Mouse (Mus musculus): Measurements from ENCODE around the gene U2af2.
"Not testable (repeated sequence)": the region's sequence is repeated elsewhere in the genome, so short reads cannot be mapped to it uniquely, and the experiment has no call there.

Gene U2af2

DNA sequence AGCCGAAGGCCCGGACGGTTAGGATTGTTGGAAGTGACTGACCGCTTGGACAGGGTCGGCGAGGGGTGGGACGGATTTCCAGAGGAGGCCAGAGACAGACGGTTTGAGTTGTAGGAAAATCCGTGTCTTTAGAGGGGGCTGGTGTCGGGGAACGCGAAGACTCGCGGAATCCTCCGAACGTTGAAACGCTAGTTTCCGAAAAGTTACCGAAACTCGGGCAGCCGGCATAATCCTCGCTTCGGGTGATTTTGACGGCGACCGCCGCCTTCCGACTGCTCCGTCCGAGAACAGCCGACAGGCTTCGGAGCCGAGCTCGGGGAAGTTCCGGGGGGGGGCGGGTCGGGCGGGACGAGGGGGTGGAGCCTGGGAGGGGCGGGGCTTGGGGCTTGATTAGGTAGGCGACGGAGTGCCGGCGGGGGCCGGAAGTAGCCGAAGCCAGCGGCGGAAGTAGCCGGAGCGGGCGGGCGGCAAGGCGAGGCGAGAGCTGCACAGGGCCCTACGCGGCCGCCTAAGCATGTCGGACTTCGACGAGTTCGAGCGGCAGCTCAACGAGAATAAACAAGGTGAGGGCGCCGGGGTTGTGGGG, at the start of gene U2af2:
U2af2 (plus strand) TSS at position 370 of the 586 bp plus-strand sequence.
- DNase-seq: peak; percentile 98

- DNase-seq: no peak
These were observed 49.0 kb upstream of the U2af2 start for GRCm38 (mm10) chr7:5012681-5013513.

GRCm38 (mm10) chr7:5014251-5015117, 47.5 kb upstream of the U2af2 start, which contains the start of the genes Zfp524 and Fiz1:
Gene Zfp524 (plus strand): TSS chr7:5014415.
Gene Fiz1 (minus strand): TSS chr7:5014697.
- DNase-seq: peak; percentile 98

- DNase-seq: peak; percentile 99
These were observed 46.6 kb upstream of the U2af2 start, which contains the start of gene Gm44973 for GRCm38 (mm10) chr7:5015118-5016001. Gene Gm44973 (plus strand): TSS chr7:5015496.

GRCm38 (mm10) chr7:5016057-5016456, 45.9 kb upstream of the U2af2 start:
- no peak for DNase-seq

DNA sequence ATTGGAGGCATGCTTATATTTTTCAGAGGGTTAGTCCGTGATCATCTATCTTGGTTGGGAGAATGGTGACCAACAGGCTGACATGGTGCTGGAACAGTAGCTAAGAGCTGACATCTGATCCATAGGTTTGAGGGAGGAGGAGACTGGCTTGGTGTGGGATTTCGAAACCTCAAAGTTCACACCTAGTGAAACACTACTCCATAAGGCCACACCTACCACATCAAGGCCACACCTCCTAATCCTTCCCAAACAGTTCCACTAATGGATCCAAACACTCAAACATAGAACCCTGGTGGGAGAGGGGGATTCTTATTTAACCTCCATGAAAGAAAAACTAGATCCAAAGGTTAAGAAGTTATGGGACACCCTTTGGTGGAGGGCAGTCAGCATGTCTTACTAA, 45.0 kb upstream of the U2af2 start:
- DNase-seq: no peak

DNA sequence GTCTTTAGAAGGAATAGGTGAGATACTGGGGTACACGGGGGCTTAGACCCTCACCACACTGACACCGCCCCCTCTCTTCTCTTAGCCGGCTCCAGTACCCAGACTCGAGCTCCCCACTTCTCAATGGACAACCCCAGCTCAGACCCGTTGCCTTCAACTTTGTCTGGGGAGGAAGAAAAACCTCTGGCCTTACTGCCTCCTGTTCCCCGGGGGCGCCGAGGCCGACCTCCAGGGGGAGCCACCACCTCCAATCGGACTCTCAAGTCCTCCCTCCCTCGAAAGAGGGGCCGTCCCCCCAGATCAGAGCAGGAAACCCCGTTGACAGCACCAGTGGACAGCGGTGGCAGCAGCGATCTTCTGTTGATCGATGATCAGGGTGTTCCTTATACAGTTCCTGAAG, 44.6 kb upstream of the U2af2 start:
- DNase-seq: peak; percentile 42

DNA sequence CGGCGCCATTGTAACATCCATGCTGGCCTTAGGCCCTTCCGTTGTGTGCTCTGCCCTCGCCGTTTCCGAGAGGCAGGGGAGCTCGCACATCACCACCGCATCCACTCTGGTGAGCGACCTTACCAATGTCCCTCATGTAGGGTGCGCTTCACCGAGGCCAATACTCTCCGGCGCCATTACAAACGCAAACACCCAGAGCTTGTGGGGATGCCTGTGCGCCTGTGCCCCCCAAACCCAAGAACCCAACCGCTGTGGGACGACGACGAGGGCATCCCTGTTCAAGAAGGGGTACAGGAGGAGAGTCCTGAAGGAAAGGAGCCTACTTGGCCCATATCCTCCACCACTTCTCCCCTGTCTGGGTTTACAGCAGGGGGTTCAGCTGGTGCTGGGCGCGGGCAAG, 44.0 kb upstream of the U2af2 start:
- DNase-seq: no peak

GRCm38 (mm10) chr7:5019576-5019975, 42.4 kb upstream of the U2af2 start:
- DNase-seq: not testable (repeated sequence)

DNA sequence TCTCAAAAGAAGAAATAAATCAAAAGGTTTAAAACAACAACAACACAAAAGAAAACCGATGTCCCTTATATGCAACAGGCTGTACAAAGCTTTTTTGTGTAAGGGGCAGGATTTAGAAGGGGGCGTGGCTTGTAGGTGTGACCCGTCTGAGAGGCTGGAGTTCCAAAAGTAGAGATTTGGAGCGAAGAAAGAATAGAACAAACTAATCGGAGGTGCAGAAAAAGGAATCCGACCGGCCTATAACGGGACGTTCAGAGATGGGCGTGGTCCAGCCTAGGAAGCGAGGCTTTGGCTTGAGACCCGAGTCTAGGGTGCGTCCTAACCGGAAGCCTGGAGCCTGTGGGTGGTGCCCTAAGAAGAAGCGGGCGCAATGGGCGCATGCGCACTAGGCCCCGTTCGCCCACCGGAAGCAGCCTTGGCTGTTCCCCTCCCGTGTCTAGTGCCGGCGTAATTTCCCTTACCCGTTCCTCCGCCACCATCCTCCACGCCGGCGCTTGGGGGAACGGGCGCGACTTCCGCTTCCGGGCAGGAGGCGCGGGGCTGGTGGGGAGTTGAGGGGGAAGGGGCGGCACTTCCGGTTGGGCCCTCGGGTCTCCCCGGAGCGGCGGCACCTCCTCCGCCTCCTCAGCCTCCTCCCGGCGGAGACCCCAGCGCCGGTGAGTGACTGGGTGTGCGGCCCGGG, 41.8 kb upstream of the U2af2 start, which contains the start of the genes Zfp865 and Ccdc106:
Zfp865 (plus strand) TSS at position 377 of the 682 bp plus-strand sequence.
Ccdc106 (plus strand) TSS at position 554 of the 682 bp plus-strand sequence.
- peak; percentile 100 for DNase-seq

GRCm38 (mm10) chr7:5020685-5021084, 41.3 kb upstream of the U2af2 start:
- DNase-seq: no peak

DNA sequence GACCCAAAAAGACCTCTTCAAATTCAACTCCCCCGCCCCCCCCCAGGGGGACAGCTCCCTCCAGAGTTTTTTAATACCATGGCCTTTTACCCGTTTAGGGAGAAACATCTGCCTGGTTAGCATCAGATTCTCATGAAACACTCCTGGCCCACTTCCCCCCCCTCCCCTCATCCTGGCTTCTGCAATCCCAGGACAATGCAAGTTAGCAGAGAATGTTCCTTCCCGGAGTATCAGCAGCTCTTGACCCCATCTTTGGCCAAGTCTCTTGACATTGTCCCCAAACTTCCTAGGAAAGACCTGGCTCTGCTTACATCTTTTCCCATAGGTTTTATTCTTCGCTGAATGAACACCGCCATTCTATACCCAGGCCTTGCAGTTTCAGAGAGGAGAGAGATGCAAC, 40.7 kb upstream of the U2af2 start:
- DNase-seq: peak; percentile 27

- DNase-seq: no peak
These were observed 32.4 kb upstream of the U2af2 start for GRCm38 (mm10) chr7:5029543-5029942.

GRCm38 (mm10) chr7:5029946-5030345, 32.0 kb upstream of the U2af2 start:
- DNase-seq: no peak

DNA sequence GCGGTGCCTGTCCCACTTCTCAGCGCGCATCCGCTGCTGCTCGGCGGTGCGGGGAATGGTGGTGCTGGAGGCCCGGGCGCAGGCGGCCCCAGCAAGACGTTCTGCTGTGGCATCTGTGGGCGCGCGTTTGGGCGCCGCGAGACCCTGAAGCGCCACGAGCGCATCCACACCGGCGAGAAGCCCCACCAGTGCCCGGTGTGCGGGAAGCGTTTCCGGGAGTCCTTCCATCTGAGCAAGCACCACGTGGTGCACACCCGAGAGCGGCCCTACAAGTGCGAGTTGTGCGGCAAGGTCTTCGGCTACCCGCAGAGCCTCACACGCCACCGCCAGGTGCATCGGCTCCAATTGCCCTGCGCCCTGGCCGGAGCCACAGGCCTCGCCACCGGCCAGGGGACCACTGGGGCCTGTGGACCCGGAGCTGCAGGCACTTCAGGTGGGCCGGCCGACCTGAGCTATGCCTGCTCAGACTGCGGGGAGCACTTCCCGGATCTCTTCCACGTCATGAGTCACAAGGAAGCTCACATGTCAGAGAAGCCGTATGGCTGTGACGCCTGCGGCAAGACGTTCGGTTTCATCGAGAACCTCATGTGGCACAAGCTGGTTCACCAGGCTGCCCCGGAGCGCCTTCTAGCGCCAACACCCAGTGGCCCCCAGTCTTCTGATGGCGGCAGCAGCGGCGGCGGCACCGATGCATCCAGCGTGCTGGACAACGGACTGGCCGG, 31.2 kb upstream of the U2af2 start:
- DNase-seq: no peak

DNA sequence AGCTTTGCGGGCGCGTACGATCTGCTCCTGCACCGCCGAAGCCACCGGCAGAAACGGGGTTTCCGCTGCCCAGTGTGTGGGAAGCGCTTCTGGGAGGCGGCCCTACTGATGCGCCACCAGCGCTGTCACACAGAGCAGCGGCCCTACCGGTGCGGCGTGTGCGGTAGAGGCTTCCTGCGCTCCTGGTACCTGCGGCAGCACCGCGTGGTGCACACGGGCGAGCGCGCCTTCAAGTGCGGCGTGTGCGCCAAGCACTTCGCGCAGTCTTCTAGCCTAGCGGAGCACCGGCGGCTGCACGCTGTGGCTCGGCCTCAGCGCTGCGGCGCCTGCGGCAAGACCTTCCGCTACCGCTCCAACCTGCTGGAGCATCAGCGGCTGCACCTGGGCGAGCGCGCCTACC, 30.4 kb upstream of the U2af2 start:
- no peak for DNase-seq

GRCm38 (mm10) chr7:5033818-5034217, 28.1 kb upstream of the U2af2 start, which contains the start of gene 4632433K11Rik:
Gene 4632433K11Rik (plus strand): TSS chr7:5034118.
- no peak for DNase-seq

DNA sequence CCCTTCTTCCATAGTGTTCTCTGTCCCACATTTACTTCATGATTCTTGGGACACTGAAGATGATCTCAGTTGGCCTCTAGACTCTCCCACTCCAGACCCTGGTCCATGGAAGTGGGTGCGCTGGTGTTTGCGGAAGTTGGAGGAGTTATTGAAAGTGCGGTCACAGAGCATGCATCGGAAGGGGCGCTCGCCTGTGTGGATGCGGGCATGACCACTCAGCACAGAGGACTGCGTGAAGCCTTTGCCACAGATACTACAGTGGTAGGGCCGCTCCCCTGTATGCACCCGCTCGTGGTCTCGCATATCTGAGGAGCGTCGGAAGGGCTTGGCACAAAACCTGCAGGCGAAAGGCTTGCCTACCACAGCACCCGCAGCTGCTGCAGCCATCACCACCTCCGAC, 26.3 kb upstream of the U2af2 start:
- no peak for DNase-seq

GRCm38 (mm10) chr7:5036136-5036535, 25.8 kb upstream of the U2af2 start:
- no peak for DNase-seq

DNA sequence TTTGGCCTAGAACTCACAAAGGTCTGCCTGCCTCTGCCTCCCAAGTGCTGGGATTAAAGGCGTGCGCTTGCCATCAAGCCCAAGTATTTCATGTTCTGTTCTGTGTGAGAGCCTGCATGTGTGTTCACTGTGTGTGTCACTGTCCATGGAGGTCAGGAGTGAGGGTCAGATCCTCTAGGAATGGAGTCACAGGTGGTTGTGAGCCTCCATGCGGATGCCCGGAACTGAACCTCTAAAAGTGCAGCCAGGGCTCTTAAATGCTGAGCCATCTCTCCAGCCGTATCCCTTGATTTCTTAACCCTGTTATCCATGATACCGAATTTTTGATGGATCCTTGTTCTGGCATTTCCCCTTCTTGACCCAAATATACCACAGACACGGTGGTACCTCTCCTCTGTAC, 24.9 kb upstream of the U2af2 start:
- DNase-seq: no peak

- DNase-seq: no peak
These were observed 24.5 kb upstream of the U2af2 start for GRCm38 (mm10) chr7:5037467-5037866.
